Mouse (Mus musculus) stomach, postnatal 0 days (tissue): ENCODE measurements around the gene Washc4. TPM values are rescaled to one million over a fixed set of nuclear protein-coding genes. Genes with fewer than 3 reads are reported as not detected.

Experiments
- ATAC-seq: fragments of 200-750 bp; cut with Nextera tagmentation; 2 replicates; pipeline ENCODE4 v1.8.0; 2017; ENCODE audit not compliant: low FRiP score, low TSS enrichment
- DNase-seq: peaks from one replicate; pipeline ENCODE4 v3.0.0-alpha.2; 2016; ENCODE audit warnings: low spot score
- H3K27ac ChIP-seq: fragments of 300-500 bp; sonication (generic); replicated peaks from 2 replicates; pipeline ENCODE4 v1.5.1; 2014; ENCODE audit warnings: mild to moderate bottlenecking, control low read depth
- H3K27me3 ChIP-seq: fragments of 300-500 bp; sonication (generic); 2 replicates; pipeline ENCODE4 v1.6.1; 2014; ENCODE audit warnings: low read length; ENCODE audit not compliant: control insufficient read depth, insufficient read depth
- H3K36me3 ChIP-seq: fragments of 300-500 bp; sonication (generic); 2 replicates; pipeline ENCODE4 v1.6.1; 2014; ENCODE audit warnings: low read length, mixed read lengths; ENCODE audit not compliant: control insufficient read depth, insufficient read depth
- H3K4me1 ChIP-seq: fragments of 300-500 bp; sonication (generic); replicated peaks from 2 replicates; pipeline ENCODE4 v1.6.1; 2014; ENCODE audit warnings: antibody characterized with exemption; ENCODE audit not compliant: control insufficient read depth, insufficient read depth
- H3K4me2 ChIP-seq: fragments of 300-500 bp; sonication (generic); replicated peaks from 2 replicates; pipeline ENCODE4 v1.6.1; 2014; ENCODE audit warnings: low read depth, mild to moderate bottlenecking, control low read depth, moderate library complexity
- H3K4me3 ChIP-seq: fragments of 300-500 bp; sonication (generic); 2 replicates; pipeline ENCODE4 v1.5.1; 2014; ENCODE audit warnings: low read depth, low read length, control low read depth
- H3K9ac ChIP-seq: fragments of 300-500 bp; sonication (generic); 2 replicates; pipeline ENCODE4 v1.6.1; 2014; ENCODE audit warnings: mild to moderate bottlenecking, low read length, control low read depth, mixed read lengths
- H3K9me3 ChIP-seq: fragments of 300-500 bp; sonication (generic); 2 replicates; pipeline ENCODE4 v1.6.1; 2016; ENCODE audit warnings: low read length; ENCODE audit not compliant: control insufficient read depth
- CTCF ChIP-seq: IDR thresholded peaks from 2 replicates; pipeline ENCODE4 v1.5.1; 2016; ENCODE audit warnings: antibody characterized with exemption, low read depth, mild to moderate bottlenecking, moderate library complexity
- EP300 ChIP-seq: optimal IDR thresholded peaks from 2 replicates; pipeline ENCODE3; 2016; ENCODE audit warnings: antibody characterized with exemption
- WGBS: fragments of 180-500 bp; shearing (Covaris S2); extraction: QIAGEN DNeasy Blood & Tissue Kit; methylation state at CpG from one replicate; pipeline ENCODE4 v1.1.7; 2014; 5-methylcytosine and 5-hydroxymethylcytosine counted together
- polyA plus RNA-seq: library from polyadenylated mRNA; unstranded; fragments of >200 nt; fragmentation: Nextera tagmentation; extraction: Ambion mirVana; gene quantifications from 2 replicates; pipeline ENCODE4 v1.2.1, GENCODE M21; 2015

Washc4 gene
- polyA plus RNA-seq, 1 experiment from 2014 or later = 18.7 TPM

DNA sequence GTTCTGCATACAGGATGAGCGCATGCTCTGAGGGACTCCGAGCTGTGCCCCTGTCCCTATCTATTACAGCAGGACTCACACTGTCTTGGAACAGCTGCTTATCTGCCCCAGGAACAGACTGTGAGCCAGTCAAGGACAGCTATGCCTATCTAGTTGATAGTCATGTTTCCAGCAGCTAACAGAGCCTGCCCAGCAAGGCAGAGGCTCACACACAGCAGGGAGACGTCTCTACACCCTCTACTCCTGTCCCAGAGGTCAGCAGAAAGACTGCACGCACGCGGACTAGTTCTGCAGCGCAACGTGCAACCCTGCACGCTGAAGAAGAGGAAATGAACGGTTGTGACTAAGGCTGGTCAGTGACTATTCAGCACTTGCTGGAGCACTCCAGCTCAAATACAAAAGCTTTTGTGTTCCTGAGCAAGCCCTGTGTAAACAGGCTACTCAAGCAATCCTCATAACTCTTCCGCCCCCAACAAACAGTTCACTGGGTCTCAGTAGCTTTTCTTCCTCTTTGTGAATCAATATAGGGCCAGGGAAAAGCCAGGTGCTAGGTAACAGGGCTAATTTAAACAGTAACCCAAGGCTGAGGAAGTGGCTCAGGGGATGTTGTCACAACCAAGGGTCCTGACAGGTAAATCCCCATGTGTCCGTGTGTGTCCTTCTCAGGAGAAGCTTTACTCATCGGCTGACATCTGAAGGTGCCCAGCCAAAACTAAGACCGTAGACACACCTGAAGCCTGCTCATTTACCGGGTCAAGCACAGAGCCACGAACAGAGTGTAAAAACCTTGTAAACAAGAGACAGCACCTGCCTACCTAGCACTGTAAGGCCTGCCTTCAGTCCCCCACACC, 101.5 kb downstream of the Washc4 start:
- Histone ChIP-seq H3K36me3 (no peaks in the 10 kb centered on the region), H3K4me2 (peak overlapping the region; percentile 23; the same call in 1 of the 2 replicates), H3K4me3 (no peak overlapping the region), H3K27me3 (no peaks in the 10 kb centered on the region), H3K27ac (peak overlapping the region; percentile 82), H3K9ac (peak overlapping the region; percentile 38; the same call in 1 of the 2 replicates), H3K4me1 (0 out of 2 replicates have a peak, but pooled peaks cover 2% of the 10 kb centered on the region), H3K9me3 (no peaks in the 10 kb centered on the region)
- no peak for TF ChIP-seq EP300
- TF ChIP-seq CTCF = no peak
- ATAC-seq (peak; percentile 83), DNase-seq (peak; percentile 74)
- 49% methylated on average over 16 of the region's 16 CpGs for WGBS

- ATAC-seq (no peak), DNase-seq (no peak)
- Histone ChIP-seq H3K4me1 (0 out of 2 replicates have a peak, but pooled peaks cover 2% of the 10 kb centered on the region), H3K36me3 (no peaks in the 10 kb centered on the region), H3K4me2 (no peak overlapping the region), H3K9me3 (no peaks in the 10 kb centered on the region), H3K27me3 (no peaks in the 10 kb centered on the region), H3K4me3 (no peak overlapping the region), H3K9ac (no peak overlapping the region), H3K27ac (peak overlapping the region; percentile 82)
- no peak for TF ChIP-seq CTCF
- no peak for TF ChIP-seq EP300
- 70% methylated on average over 3 of the region's 3 CpGs for WGBS
Measured at GRCm38 (mm10) chr10:83645716-83645990, 102.1 kb downstream of the Washc4 start.

Other genes with a start within 250 kb of the Washc4 start
- 0.59 and 0.92 TPM in 2 replicates for gene Slc41a2, start 205.9 kb upstream of the Washc4 start, polyA plus RNA-seq
- gene D10Wsu102e, start 183.5 kb upstream of the Washc4 start, polyA plus RNA-seq = 0.23 and 0.27 TPM in 2 replicates
- gene Aldh1l2, start 9.6 kb upstream of the Washc4 start, polyA plus RNA-seq = 0.88 and 1.2 TPM in 2 replicates
- 34.3 and 35.8 TPM in 2 replicates for gene Appl2, start 105.0 kb downstream of the Washc4 start, polyA plus RNA-seq
- gene 1500009L16Rik, start 179.1 kb downstream of the Washc4 start, polyA plus RNA-seq = 8.7 and 11.7 TPM in 2 replicates